Mouse (Mus musculus) small intestine, adult 2 months (tissue): ENCODE results near the gene Cited4. TPM values are rescaled to one million over a fixed set of nuclear protein-coding genes. Genes with fewer than 3 reads are reported as not detected.

Source experiments
- H3K27ac ChIP-seq: fragments of 200-500 bp; 2 replicates; pipeline ENCODE4 v1.5.1; 2012; ENCODE audit warnings: low read depth, low read length, control low read depth, inconsistent platforms; ENCODE audit not compliant: insufficient read depth
- H3K27me3 ChIP-seq: fragments of 200-500 bp; 2 replicates; pipeline ENCODE4 v1.6.1; 2012; ENCODE audit warnings: mild to moderate bottlenecking, moderate library complexity, low read length, inconsistent platforms; ENCODE audit not compliant: control insufficient read depth, insufficient read depth
- H3K36me3 ChIP-seq: fragments of 200-500 bp; 2 replicates; pipeline ENCODE4 v1.6.1; 2012; ENCODE audit warnings: mild to moderate bottlenecking, low read length, control low read depth, inconsistent platforms; ENCODE audit not compliant: control insufficient read depth, insufficient read depth
- H3K4me1 ChIP-seq: fragments of 200-500 bp; 2 replicates; pipeline ENCODE4 v1.6.1; 2012; ENCODE audit warnings: low read length, inconsistent platforms, mixed read lengths; ENCODE audit not compliant: control insufficient read depth, insufficient read depth, insufficient read length
- H3K4me3 ChIP-seq: fragments of 200-500 bp; 2 replicates; pipeline ENCODE4 v1.5.1; 2012; ENCODE audit warnings: low read depth, mild to moderate bottlenecking, control low read depth, inconsistent platforms, low read length, moderate library complexity
- CTCF ChIP-seq: fragments of 200-500 bp; IDR thresholded peaks from 2 replicates; pipeline ENCODE4 v1.5.1; 2012; ENCODE audit warnings: low read depth, mild to moderate bottlenecking, control low read depth, inconsistent platforms, low read length, moderate library complexity, mixed read lengths; ENCODE audit not compliant: insufficient replicate concordance, insufficient read length; ENCODE audit errors: extremely low read depth
- POLR2A ChIP-seq: fragments of 200-500 bp; IDR thresholded peaks from 2 replicates; pipeline ENCODE4 v1.6.1; 2012; ENCODE audit warnings: low read depth, mild to moderate bottlenecking, control low read depth, inconsistent platforms, low read length, moderate library complexity
- WGBS: fragments of 180-500 bp; shearing (Covaris S2); methylation state at CpG from one replicate; pipeline ENCODE4 v1.1.7; 2018; 5-methylcytosine and 5-hydroxymethylcytosine counted together
- polyA plus RNA-seq: library from polyadenylated mRNA; depleted of rRNA; stranded (reverse); fragments of >200 nt; gene quantifications from 2 replicates; pipeline ENCODE4 v1.2.3, GENCODE M21; 2012

Gene Cited4
- polyA plus RNA-seq, 1 experiment: 18.6 TPM

DNA sequence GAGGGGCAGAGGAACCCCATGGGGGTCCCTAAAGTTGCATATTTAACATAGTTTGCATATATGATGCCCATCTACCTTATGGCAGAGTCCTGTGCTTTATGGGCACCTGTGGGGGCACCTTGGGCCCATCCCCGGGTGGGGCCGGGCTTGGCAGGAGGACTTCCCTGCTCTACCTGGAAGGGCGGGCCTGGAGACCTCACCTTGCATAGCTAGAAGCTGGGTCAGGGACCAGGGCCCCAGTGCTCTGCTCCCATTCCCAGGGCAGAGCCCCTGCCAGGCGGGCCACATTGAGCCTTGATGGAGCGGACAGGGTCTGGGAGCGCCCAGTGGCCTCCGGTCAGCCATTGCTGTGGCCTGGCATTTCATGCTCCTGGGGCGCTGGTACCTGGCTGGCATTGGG is 31.0 kb downstream of the Cited4 start:
- H3K4me3 ChIP-seq: no peak overlapping the region
- WGBS: 89% methylated on average over 8 of the region's 8 CpGs
- no peaks in the 10 kb centered on the region for H3K27me3 ChIP-seq
- H3K27ac ChIP-seq: no peak overlapping the region
- TF ChIP-seq CTCF (no peak), POLR2A (no peak)
- no peaks in the 10 kb centered on the region for H3K36me3 ChIP-seq
- H3K4me1 ChIP-seq: peaks cover 9% of the 10 kb centered on the region

GRCm38 (mm10) chr4:120697799-120698484 is 31.6 kb downstream of the Cited4 start:
- Histone ChIP-seq H3K36me3 (no peaks in the 10 kb centered on the region), H3K4me1 (peaks cover 9% of the 10 kb centered on the region), H3K4me3 (peak overlapping the region; percentile 2; the same call in 1 of the 2 replicates), H3K27ac (no peak overlapping the region), H3K27me3 (no peaks in the 10 kb centered on the region)
- WGBS: 23% methylated on average over 35 of the region's 35 CpGs
- no peak for TF ChIP-seq CTCF
- no peak for TF ChIP-seq POLR2A

- Histone ChIP-seq H3K27me3 (no peaks in the 10 kb centered on the region), H3K27ac (no peak overlapping the region), H3K4me3 (no peak overlapping the region), H3K36me3 (no peaks in the 10 kb centered on the region), H3K4me1 (peaks cover 9% of the 10 kb centered on the region)
- WGBS: 73% methylated on average over 3 of the region's 3 CpGs
- TF ChIP-seq CTCF (no peak), POLR2A (no peak)
These were observed 34.8 kb downstream of the Cited4 start for GRCm38 (mm10) chr4:120701180-120701579.

- WGBS: 54% methylated on average over 8 of the region's 8 CpGs
- H3K36me3 ChIP-seq: no peaks in the 10 kb centered on the region
- TF ChIP-seq CTCF (no peak), POLR2A (no peak)
- no peak overlapping the region for H3K4me3 ChIP-seq
- peaks cover 9% of the 10 kb centered on the region for H3K4me1 ChIP-seq
- H3K27ac ChIP-seq: no peak overlapping the region
- H3K27me3 ChIP-seq: no peaks in the 10 kb centered on the region
These were observed 35.7 kb downstream of the Cited4 start for GRCm38 (mm10) chr4:120702056-120702455.

GRCm38 (mm10) chr4:120702511-120702910 is 36.1 kb downstream of the Cited4 start:
- Histone ChIP-seq H3K36me3 (no peaks in the 10 kb centered on the region), H3K4me3 (no peak overlapping the region), H3K4me1 (peaks cover 9% of the 10 kb centered on the region), H3K27me3 (no peaks in the 10 kb centered on the region), H3K27ac (no peak overlapping the region)
- TF ChIP-seq POLR2A: no peak
- 90% methylated on average over 2 of the region's 2 CpGs for WGBS

GRCm38 (mm10) chr4:120712236-120712635 is 45.9 kb downstream of the Cited4 start:
- no peak overlapping the region for H3K27ac ChIP-seq
- WGBS: 73% methylated on average over 12 of the region's 12 CpGs
- TF ChIP-seq CTCF (no peak), POLR2A (no peak)

GRCm38 (mm10) chr4:120713021-120713420 is 46.6 kb downstream of the Cited4 start:
- no peaks in the 10 kb centered on the region for H3K27me3 ChIP-seq
- H3K4me3 ChIP-seq: no peak overlapping the region
- H3K4me1 ChIP-seq: peaks cover 7% of the 10 kb centered on the region
- TF ChIP-seq CTCF (no peak), POLR2A (no peak)
- H3K27ac ChIP-seq: no peak overlapping the region
- no peaks in the 10 kb centered on the region for H3K36me3 ChIP-seq
- WGBS: 87% methylated on average over 6 of the region's 6 CpGs

More at GRCm38 (mm10) chr4:120712236-120712635, 45.9 kb downstream of the Cited4 start:
- Histone ChIP-seq H3K36me3 (no peaks in the 10 kb centered on the region), H3K4me1 (peaks cover 7% of the 10 kb centered on the region), H3K4me3 (no peak overlapping the region), H3K27me3 (no peaks in the 10 kb centered on the region)
